Mouse (Mus musculus): ENCODE measurements around the gene Arhgap4.

- TF ChIP-seq CTCF (IDR thresholded peaks at IDR 0.05; ENCODE audit: low read depth, low read length) (no peak), POLR2A (IDR thresholded peaks at IDR 0.05; ENCODE audit: extremely low read depth, insufficient read depth, low read length) (no peak)
Measured at GRCm38 (mm10) chrX:73921823-73922549, at the start of gene Arhgap4, which contains the start of gene Naa10.
